Mouse (Mus musculus) embryo, embryonic 11 days (tissue): ENCODE data around the gene Rab8a.
A peak's percentile ranks its signal among the peaks of the same experiment; 100 is the strongest.
"Not testable (repeated sequence)": the region's sequence is repeated elsewhere in the genome, so short reads cannot be mapped to it uniquely, and the experiment has no call there.

Experiments
- DNase-seq: peaks from one replicate; pipeline ENCODE4 v3.0.0-alpha.2; 2015

Gene Rab8a

DNA sequence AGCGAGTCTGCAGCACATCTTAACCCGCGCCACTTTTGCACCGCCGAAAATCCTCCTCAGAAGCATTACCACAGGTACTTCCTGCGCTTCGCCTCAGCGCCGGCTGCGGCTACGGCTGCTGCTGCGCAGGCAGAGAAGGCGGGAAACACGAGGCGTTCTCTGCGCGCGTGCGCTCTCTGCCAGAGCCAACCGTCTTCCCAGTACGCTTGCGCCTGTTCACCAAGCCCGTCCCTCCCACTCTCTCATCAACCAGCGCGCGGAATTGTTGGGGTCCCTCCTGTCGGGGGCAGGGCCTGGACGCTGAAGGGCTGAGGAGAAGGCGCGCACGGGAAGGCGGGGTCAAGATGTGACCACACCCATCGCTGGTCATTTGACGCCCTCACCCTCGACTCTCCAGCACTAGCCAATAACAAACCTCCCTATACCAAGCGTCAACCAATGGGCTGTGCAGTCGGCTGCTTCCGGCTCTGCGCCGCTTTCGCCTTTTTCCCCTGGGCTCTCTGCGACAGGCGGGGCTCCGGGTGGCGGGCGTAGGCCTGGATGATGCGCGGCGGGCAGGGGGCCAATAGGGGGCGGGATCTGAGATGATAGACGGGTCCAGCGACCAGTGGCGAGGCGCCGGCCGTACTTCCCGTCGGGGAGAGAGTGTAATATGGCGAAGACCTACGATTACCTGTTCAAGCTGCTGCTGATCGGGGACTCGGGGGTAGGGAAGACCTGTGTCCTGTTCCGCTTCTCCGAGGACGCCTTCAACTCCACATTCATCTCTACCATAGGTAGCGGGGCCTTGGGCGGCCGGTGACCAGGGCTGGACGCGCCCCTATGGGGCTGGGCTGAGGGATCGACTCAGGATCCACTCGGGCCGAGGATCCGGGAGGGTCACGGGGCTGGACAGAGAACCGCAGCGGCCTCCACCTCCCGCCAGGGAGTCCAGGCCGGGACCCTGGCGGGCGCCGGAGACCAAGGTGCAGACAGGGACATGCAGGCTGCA, at the start of gene Rab8a:
Gene Rab8a, plus strand, starts transcription at position 494 of the 991 bp plus-strand sequence.
- peak; percentile 100 for DNase-seq

GRCm38 (mm10) chr8:72112486-72112885, 48.5 kb upstream of the Rab8a start:
- no peak for DNase-seq

GRCm38 (mm10) chr8:72115202-72115601, 45.8 kb upstream of the Rab8a start:
- DNase-seq = no peak

GRCm38 (mm10) chr8:72118616-72119015, 42.4 kb upstream of the Rab8a start:
- no peak for DNase-seq

GRCm38 (mm10) chr8:72121486-72121885, 39.5 kb upstream of the Rab8a start:
- DNase-seq = not testable (repeated sequence)

DNA sequence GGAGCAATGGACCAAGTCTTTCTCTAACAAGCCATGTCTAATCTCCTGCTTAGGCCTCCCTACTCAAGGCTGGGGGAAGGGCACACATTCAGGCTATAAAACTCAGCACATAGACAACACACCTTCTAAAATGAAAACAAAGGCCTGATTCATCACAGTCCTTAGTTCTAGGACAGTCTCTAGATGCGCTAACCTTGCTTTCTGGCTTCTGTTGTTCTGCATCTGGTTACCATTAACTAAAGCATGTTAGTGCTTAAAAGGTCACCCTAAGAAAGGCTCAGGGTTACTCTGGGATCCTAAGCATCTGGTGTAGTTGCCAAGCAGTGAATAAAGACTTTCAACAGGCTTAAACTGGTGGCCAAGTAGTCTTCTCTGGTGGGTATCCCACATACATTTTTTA, 39.0 kb upstream of the Rab8a start:
- DNase-seq = peak; percentile 50

GRCm38 (mm10) chr8:72127834-72128233, 33.2 kb upstream of the Rab8a start:
- no peak for DNase-seq

- DNase-seq = peak; percentile 38
Observed at GRCm38 (mm10) chr8:72131251-72131650, 29.7 kb upstream of the Rab8a start.

DNA sequence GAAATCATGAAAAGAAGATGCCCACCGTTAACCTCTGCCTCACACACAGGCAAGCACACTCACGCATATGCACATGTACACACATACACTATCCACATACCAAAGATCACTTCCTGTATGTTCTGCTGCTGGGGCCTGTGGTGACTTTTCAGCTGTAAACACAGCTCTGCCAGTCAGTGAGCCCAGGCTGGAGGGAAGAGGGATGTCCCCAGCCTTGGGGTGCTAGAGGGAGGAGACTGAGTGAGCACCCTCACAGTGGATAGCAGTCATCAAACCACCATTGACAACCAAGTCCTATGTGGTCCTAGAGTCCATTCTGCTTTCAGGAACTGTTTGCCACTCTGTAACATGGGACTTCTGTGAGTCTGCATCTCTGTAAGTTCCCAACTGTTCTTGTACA, 29.1 kb upstream of the Rab8a start:
- no peak for DNase-seq

GRCm38 (mm10) chr8:72132417-72132816, 28.6 kb upstream of the Rab8a start:
- no peak for DNase-seq

GRCm38 (mm10) chr8:72132891-72133290, 28.1 kb upstream of the Rab8a start:
- DNase-seq = no peak

DNA sequence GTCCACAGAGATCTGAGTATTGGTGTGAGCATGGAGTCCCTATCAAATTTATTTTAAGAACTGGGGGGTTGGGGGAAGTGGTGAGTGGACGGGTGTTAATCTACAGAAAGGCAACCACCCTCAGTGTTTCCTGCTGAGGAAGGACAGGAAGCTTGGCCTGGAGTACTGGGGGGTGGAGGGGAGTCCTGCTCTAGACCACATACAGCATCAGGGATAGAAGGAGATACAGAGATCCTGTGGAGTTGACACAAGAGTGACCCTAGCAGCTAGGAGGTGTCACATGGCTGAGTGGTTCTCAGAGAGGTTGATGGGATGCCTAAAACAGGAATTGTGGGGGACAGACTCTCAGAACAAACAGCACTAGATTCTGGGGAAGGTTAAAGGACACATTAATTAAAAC, 27.5 kb upstream of the Rab8a start:
- DNase-seq = no peak

DNA sequence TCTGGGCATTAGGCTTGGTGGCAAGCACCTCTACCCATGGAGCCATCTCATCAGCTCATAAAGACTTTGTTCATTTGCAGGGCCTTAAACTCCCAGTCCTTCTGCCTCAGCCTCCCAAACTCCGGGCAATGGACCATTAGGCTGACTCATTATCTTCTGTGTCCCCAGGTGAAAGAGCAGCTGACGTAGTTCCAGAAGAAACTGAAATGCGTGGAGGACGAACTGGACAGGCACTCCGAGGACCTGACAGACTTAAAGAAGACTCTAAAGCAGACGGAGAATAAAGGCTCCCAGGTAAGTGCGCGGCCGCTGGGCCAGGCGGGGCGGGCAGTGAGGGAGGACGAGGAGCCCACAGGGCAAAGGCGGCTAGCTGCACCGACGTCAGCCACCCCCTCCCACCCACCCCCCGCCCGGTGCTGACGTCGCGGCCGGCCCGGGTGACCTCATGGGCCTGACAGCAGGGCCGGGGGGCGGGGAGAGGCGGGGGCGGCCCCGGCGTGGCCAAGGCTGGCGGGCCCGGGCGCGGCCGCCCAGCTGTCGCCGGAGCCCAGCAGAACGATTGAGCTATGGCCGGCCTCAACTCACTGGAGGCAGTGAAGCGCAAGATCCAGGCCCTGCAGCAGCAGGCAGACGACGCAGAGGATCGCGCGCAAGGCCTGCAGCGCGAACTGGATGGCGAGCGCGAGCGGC, 26.1 kb upstream of the Rab8a start, which contains the start of gene Tpm4:
Gene Tpm4, plus strand, starts transcription at position 220 of the 690 bp plus-strand sequence.
- DNase-seq = peak; percentile 89

GRCm38 (mm10) chr8:72135446-72136301, 25.3 kb upstream of the Rab8a start:
- peak; percentile 80 for DNase-seq

GRCm38 (mm10) chr8:72136302-72136978, 24.6 kb upstream of the Rab8a start:
- peak; percentile 90 for DNase-seq

DNA sequence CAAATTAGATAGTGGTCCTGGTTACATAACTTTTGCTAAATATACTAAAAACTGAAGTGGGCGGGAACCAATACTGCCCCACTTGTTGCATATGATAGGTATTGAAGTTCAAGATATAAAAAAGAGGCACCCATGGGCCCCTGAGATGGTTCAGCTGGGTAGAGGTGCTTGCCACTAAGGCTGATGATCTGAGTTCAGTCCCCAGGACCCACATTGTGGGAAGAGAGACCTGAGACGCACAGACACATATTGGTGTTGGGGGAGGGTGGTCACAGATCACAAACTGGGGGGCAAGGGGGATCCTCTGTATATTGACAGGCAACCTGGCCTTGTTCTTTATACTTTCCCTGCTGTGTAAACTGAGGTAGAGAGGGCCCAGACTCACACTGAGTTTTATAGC, 23.6 kb upstream of the Rab8a start:
- DNase-seq = no peak

DNA sequence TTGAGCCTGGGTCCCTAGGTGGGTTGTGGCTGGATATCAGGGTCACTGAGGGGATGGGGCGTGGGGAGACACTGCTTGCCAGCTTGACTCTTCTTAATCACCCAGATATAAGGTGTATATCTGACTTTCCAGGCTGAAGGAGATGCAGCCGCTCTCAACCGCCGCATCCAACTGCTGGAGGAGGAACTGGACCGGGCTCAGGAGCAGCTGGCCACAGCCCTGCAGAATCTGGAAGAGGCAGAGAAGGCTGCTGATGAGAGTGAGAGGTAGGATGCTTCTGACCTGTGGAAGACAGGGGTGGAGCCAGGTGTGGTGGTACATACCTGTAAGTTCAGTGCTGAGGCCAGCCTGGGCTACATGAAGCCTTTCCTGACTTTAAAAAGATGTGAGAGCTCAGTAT, 22.5 kb upstream of the Rab8a start:
- no peak for DNase-seq

- DNase-seq = no peak
Observed at GRCm38 (mm10) chr8:72143256-72143824, 17.7 kb upstream of the Rab8a start.

GRCm38 (mm10) chr8:72144345-72144975, 16.5 kb upstream of the Rab8a start:
- no peak for DNase-seq

DNA sequence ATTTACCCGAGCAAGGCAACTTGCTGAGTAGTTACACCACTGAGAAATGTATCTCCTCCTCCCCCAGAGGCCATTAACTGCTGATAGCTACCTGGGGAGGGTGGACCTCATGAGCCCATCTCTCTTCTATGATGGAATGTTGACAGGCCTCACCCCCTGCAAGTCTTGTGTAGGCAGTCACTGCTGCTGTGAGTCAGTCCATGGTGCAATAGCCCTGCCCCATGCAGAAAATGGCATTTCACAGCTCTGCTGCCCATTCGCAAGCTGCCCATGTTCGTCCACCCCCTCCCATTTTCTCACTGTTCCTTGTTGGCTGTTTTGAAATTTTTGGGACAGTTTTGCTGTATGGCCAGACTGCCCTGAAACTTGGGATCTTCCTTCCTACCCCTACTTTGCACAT, 15.5 kb upstream of the Rab8a start:
- DNase-seq = no peak

GRCm38 (mm10) chr8:72146056-72146455, 14.9 kb upstream of the Rab8a start:
- no peak for DNase-seq
